Mouse (Mus musculus) liver, adult 2 months (tissue): ENCODE measurements at regions not wholly inside any gene's neighbourhood (a gene's known extent, or its start where the extent isn't known, plus 50 kb on each side); places are given as distances from the start of the nearest gene placed in this dataset.
A peak's percentile ranks its signal among the peaks of the same experiment; 100 is the strongest.

ENCODE experiments used
- DNase-seq: peaks from one replicate; pipeline ENCODE4 v3.0.0-alpha.2; 2011; ENCODE audit warnings: low read depth, low spot score; ENCODE audit errors: extremely low read depth
- H3K27ac ChIP-seq: fragments of 200-500 bp; replicated peaks from 2 replicates; pipeline ENCODE4 v1.5.1; 2012; ENCODE audit warnings: low read depth, mild to moderate bottlenecking, control low read depth, inconsistent platforms, low read length; ENCODE audit not compliant: insufficient read depth
- H3K27me3 ChIP-seq: fragments of 200-500 bp; 2 replicates; pipeline ENCODE4 v1.6.1; 2012; ENCODE audit warnings: mild to moderate bottlenecking, moderate library complexity, low read length, inconsistent platforms; ENCODE audit not compliant: control insufficient read depth, insufficient read depth
- H3K36me3 ChIP-seq: fragments of 200-500 bp; 2 replicates; pipeline ENCODE4 v1.6.1; 2012; ENCODE audit warnings: low read length, inconsistent platforms; ENCODE audit not compliant: control insufficient read depth, insufficient read depth
- H3K4me1 ChIP-seq: fragments of 200-500 bp; 2 replicates; pipeline ENCODE4 v1.6.1; 2011; ENCODE audit warnings: low read length; ENCODE audit not compliant: control insufficient read depth, insufficient read depth
- H3K4me3 ChIP-seq: fragments of 200-500 bp; 2 replicates; pipeline ENCODE4 v1.5.1; 2011; ENCODE audit warnings: low read depth, mild to moderate bottlenecking, control low read depth, low read length, moderate library complexity; ENCODE audit not compliant: insufficient read depth
- H3K79me2 ChIP-seq: fragments of 200-500 bp; 2 replicates; pipeline ENCODE4 v1.6.1; 2012; ENCODE audit warnings: inconsistent platforms, mild to moderate bottlenecking, low read length, moderate library complexity; ENCODE audit not compliant: control insufficient read depth, insufficient read depth
- H3K9ac ChIP-seq: fragments of 200-500 bp; 2 replicates; pipeline ENCODE4 v1.6.1; 2012; ENCODE audit warnings: low read depth, mild to moderate bottlenecking, control low read depth, inconsistent platforms, low read length
- CTCF ChIP-seq: fragments of 200-500 bp; IDR thresholded peaks from 2 replicates; pipeline ENCODE4 v1.5.1; 2011; ENCODE audit warnings: low read depth, low read length, control low read depth
- POLR2A ChIP-seq: fragments of 200-500 bp; IDR thresholded peaks from 2 replicates; pipeline ENCODE4 v1.6.1; 2011; ENCODE audit warnings: low read length, control low read depth; ENCODE audit not compliant: insufficient read depth; ENCODE audit errors: extremely low read depth
- WGBS: fragments of 180-500 bp; shearing (Covaris S2); methylation state at CpG from one replicate; pipeline ENCODE4 v1.1.7; 2018; 5-methylcytosine and 5-hydroxymethylcytosine counted together

- no peak overlapping the region for H3K9ac ChIP-seq
- WGBS, result 79% methylated on average over 6 of the region's 6 CpGs
- no peaks in the 10 kb centered on the region for H3K27me3 ChIP-seq
- TF ChIP-seq POLR2A (no peak), CTCF (no peak)
- H3K4me1 ChIP-seq, result no peaks in the 10 kb centered on the region
- no peaks in the 10 kb centered on the region for H3K79me2 ChIP-seq
- no peak for DNase-seq
- H3K4me3 ChIP-seq, result no peak overlapping the region
- H3K27ac ChIP-seq, result no peak overlapping the region
- H3K36me3 ChIP-seq, result no peaks in the 10 kb centered on the region
These were observed 151.0 kb downstream of the Dact1 start for GRCm38 (mm10) chr12:71460643-71461042.

DNA sequence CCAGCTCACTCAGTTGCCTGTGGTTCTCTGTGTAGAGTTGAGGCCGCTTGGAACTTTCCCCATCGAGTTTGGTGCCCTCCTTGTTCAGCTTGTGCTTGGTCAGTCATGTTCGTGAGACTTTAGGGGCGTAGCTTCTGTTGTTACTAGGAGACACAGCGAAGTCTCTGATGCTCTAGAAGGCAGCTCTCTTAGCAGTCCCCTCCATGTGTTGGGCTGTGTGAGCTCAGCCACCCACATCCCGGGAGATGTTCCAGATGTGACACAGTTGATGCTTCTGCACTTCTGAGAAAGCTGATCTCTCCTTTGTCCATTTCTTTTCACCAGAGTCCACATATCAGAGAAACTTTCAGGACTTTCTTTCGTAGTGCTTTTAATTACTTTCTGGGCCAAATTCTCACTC lies 158.1 kb downstream of the Dact1 start:
- no peak for DNase-seq

GRCm38 (mm10) chr12:71468324-71468723 lies 158.6 kb downstream of the Dact1 start:
- Histone ChIP-seq H3K9ac (no peak overlapping the region), H3K27me3 (no peaks in the 10 kb centered on the region), H3K4me3 (no peak overlapping the region), H3K36me3 (0 out of 2 replicates have a peak, but pooled peaks cover 1% of the 10 kb centered on the region), H3K27ac (no peak overlapping the region), H3K4me1 (no peaks in the 10 kb centered on the region), H3K79me2 (no peaks in the 10 kb centered on the region)
- 89% methylated on average over 6 of the region's 6 CpGs for WGBS
- DNase-seq, result no peak
- no peak for TF ChIP-seq POLR2A
- no peak for TF ChIP-seq CTCF

More for the DNA sequence above, 158.1 kb downstream of the Dact1 start:
- Histone ChIP-seq H3K4me1 (no peaks in the 10 kb centered on the region), H3K4me3 (no peak overlapping the region), H3K9ac (no peak overlapping the region), H3K79me2 (no peaks in the 10 kb centered on the region), H3K36me3 (0 out of 2 replicates have a peak, but pooled peaks cover 1% of the 10 kb centered on the region), H3K27ac (no peak overlapping the region), H3K27me3 (no peaks in the 10 kb centered on the region)
- WGBS, result 90% methylated on average over 7 of the region's 7 CpGs
- TF ChIP-seq CTCF (no peak), POLR2A (no peak)

- 85% methylated on average over 13 of the region's 13 CpGs for WGBS
- H3K4me3 ChIP-seq, result no peak overlapping the region
- no peaks in the 10 kb centered on the region for H3K4me1 ChIP-seq
- H3K27me3 ChIP-seq, result no peaks in the 10 kb centered on the region
- H3K79me2 ChIP-seq, result no peaks in the 10 kb centered on the region
- TF ChIP-seq POLR2A (no peak), CTCF (no peak)
- peak; percentile 10 for DNase-seq
- H3K27ac ChIP-seq, result no peak overlapping the region
- H3K36me3 ChIP-seq, result 0 out of 2 replicates have a peak, but pooled peaks cover 1% of the 10 kb centered on the region
- no peak overlapping the region for H3K9ac ChIP-seq
These were observed 161.5 kb downstream of the Dact1 start for GRCm38 (mm10) chr12:71470983-71471715.

DNA sequence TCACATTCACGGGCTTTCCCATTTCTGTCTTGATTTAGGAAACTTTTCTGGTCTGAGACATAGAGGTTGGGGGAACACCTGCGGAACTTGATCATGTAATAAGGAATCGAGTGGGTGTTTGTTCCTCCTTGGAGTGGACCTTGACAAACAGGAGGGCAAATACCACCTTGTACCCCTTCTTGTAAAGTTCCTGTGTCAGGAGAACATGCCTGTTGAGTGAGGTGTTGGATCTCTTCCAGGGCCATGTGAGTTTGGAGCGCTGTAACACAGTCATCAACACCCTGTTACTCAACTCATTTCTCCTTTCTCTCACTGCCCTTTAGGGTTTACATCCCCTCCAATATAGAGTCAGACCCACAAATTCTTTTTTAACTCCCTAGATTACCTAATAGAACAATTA lies 162.0 kb downstream of the Dact1 start:
- H3K4me3 ChIP-seq, result no peak overlapping the region
- H3K27me3 ChIP-seq, result no peaks in the 10 kb centered on the region
- no peak overlapping the region for H3K27ac ChIP-seq
- H3K79me2 ChIP-seq, result no peaks in the 10 kb centered on the region
- DNase-seq, result no peak
- H3K36me3 ChIP-seq, result 0 out of 2 replicates have a peak, but pooled peaks cover 1% of the 10 kb centered on the region
- WGBS, result 93% methylated on average over 4 of the region's 4 CpGs
- H3K9ac ChIP-seq, result no peak overlapping the region
- no peaks in the 10 kb centered on the region for H3K4me1 ChIP-seq
- no peak for TF ChIP-seq CTCF
- TF ChIP-seq POLR2A, result no peak

DNA sequence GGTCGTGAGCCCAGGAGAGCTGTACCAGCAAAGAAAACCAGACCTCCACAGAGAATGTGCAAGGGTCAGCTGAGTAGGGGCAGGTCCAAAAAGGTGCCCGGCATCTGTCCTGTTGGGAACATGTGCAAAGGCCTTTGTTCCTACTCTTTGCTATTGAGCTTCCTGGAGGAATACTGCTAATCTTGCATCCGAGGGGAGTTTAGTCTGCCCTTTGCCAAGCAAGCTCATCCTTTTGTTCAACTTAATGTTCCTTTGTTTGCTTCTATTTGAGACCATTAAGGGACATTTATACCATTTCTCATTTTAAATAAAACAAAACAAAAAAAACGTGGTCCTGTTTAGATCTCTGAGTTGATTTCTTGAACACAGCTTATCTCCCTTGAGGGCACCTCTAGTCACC lies 166.6 kb downstream of the Dact1 start:
- 73% methylated on average over 4 of the region's 4 CpGs for WGBS

More for the DNA sequence above, 166.6 kb downstream of the Dact1 start:
- TF ChIP-seq CTCF (no peak), POLR2A (no peak)
- H3K36me3 ChIP-seq, result no peaks in the 10 kb centered on the region
- no peak overlapping the region for H3K27ac ChIP-seq
- H3K4me3 ChIP-seq, result no peak overlapping the region
- no peaks in the 10 kb centered on the region for H3K4me1 ChIP-seq
- DNase-seq, result no peak
- H3K79me2 ChIP-seq, result no peaks in the 10 kb centered on the region
- no peak overlapping the region for H3K9ac ChIP-seq
- H3K27me3 ChIP-seq, result no peaks in the 10 kb centered on the region
